Mouse (Mus musculus) lung, adult 2 months (tissue): ENCODE results near the gene Kcnb1.

Experiments
- CTCF ChIP-seq: fragments of 200-500 bp; IDR thresholded peaks from 2 replicates; pipeline ENCODE4 v1.5.1; 2011; ENCODE audit warnings: mild to moderate bottlenecking, low read length, control low read depth; ENCODE audit not compliant: insufficient read depth
- POLR2A ChIP-seq: fragments of 200-500 bp; IDR thresholded peaks from 2 replicates; pipeline ENCODE4 v1.6.1; 2011; ENCODE audit warnings: low read depth, mild to moderate bottlenecking, control low read depth, low read length, borderline replicate concordance; ENCODE audit errors: extremely low read depth

DNA sequence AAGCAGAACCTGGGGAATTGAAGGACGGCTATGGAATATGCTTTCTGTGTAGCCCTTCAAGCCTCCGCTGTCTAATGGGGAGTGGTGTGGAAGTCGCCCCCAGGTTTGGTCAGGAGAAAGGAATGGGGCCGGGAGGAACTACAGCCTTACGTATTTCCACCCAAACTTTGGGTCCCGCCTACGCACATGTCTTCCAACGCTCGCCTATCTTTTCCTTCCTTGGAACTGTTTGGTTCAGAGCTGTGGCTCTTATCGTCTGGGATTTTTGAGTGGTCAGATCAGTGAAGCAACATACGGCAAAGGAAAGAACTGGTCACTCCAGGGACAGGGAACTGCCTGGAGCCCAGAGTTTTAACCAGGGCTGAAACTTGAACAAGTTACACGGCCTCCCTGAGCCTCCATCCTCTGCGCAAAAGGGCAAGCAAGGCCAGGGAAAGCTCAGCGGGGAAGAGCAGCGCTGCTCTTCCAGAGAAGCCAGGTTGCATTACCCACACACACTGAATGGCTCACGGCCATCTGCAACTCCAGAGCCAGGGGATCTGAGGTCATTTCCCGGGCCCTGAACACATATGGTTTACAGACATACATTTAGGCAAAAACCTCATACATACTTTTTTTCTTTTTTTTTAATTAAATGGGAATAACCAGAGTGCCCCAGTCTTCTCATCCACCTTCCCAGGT lies 45.5 kb upstream of the Kcnb1 start:
- no peak for TF ChIP-seq CTCF
- 0 out of 2 replicates have a peak, but pooled peaks have one; percentile 28 for TF ChIP-seq POLR2A
